Mouse (Mus musculus): ENCODE data around the gene Disp1. TPM values are rescaled to one million over a fixed set of nuclear protein-coding genes. Genes with fewer than 3 reads are reported as not detected.

Gene Disp1
- polyA plus RNA-seq, 1 experiment from 2014 or later = 19.1 TPM

DNA sequence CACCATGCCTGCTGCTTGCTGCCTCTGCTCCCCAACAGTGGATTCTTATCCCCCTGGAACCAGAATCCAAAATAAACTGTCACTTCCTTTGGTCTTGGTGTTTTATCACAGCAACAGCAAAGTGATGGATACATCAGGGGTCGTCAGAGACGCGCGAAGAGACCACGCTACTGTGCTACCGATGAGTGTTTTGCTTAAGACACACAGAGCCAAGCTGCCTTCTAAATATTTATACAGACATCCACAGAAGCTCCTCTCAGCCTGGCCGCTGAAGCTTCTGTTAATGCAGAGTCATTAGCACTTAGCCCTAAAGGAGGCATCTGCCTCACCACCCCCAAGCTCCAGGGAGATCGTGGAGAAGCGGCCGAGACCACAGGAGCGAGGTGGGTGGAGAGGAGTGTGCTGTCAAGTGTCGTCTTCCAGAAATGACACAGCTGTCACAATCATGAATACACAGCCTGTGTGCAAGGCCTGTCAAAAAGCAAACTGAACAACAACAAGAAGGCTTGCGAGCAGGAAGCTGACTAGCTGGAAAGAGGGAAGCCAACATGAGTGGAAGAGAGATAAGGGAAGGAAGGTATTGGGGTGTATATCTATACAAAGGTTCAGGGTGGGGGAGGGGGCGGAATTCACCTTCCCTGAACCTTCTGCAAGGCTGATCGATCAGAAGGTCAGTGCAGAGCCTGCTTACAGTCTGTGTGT is 146.1 kb downstream of the Disp1 start:
- H3K9me3 ChIP-seq = no peaks in the 10 kb centered on the region
- peaks cover 7% of the 10 kb centered on the region for H3K4me1 ChIP-seq
- no peak overlapping the region for H3K9ac ChIP-seq
- no peaks in the 10 kb centered on the region for H3K36me3 ChIP-seq
- no peak overlapping the region for H3K4me3 ChIP-seq
- H3K4me2 ChIP-seq (replicated peaks) = no peak overlapping the region
- no peak for ATAC-seq (ENCODE audit: insufficient number of reproducible peaks, insufficient read depth, low FRiP score, low TSS enrichment)
- no peak overlapping the region for H3K27ac ChIP-seq
- 68% methylated on average over 15 of the region's 15 CpGs for WGBS
- no peaks in the 10 kb centered on the region for H3K27me3 ChIP-seq

DNA sequence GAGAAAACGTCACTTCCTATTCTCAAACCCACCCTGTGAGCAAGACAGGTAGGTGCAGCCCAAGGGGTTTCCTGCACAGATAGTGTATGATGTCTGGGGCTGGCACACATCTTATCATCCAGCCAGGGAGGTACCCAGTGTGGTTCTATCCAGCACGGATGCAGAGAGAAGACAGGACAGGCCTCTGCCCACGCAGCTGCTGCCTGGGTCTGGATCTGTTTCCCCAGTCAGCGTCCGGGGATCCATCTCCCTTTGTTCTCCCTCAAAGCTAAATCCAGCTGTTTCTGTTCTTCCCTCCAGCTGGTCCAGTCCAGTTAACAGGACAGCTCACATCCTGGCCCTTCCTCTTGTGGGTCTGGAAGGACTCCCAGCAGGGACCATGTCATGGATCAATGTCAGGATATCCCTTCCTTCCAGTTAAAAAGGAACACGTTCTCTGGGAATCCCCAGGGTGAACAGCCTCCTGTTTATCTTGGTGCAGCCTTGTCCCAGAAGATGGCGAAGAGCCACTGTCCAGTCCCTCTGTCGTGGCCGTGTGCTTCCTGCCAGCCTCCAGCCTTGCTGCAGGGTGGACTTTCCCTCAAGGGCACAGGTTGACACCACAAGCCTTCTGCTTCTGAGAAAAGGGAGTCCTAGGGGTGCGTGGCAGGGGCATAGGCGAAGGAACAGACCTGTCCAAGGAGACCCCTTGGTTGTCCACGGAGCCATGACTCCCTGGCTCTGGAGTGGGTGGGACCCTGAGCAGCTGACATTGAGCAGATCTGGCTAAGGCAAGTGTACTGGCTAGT is 148.9 kb downstream of the Disp1 start:
- ATAC-seq (ENCODE audit: insufficient number of reproducible peaks, insufficient read depth, low FRiP score, low TSS enrichment) = no peak
- Histone ChIP-seq H3K9ac (no peak overlapping the region), H3K4me1 (peaks cover 7% of the 10 kb centered on the region), H3K27ac (no peak overlapping the region), H3K36me3 (no peaks in the 10 kb centered on the region), H3K4me2 (replicated peaks) (no peak overlapping the region), H3K9me3 (no peaks in the 10 kb centered on the region), H3K4me3 (no peak overlapping the region), H3K27me3 (no peaks in the 10 kb centered on the region)
- WGBS = 70% methylated on average over 12 of the region's 12 CpGs

- no peak overlapping the region for H3K9ac ChIP-seq
- no peaks in the 10 kb centered on the region for H3K9me3 ChIP-seq
- H3K27me3 ChIP-seq = no peaks in the 10 kb centered on the region
- 79% methylated on average over 8 of the region's 8 CpGs for WGBS
- H3K4me2 ChIP-seq (replicated peaks) = no peak overlapping the region
- H3K4me1 ChIP-seq = peaks cover 7% of the 10 kb centered on the region
- ATAC-seq (ENCODE audit: insufficient number of reproducible peaks, insufficient read depth, low FRiP score, low TSS enrichment) = no peak
- no peak overlapping the region for H3K4me3 ChIP-seq
- no peak overlapping the region for H3K27ac ChIP-seq
- no peaks in the 10 kb centered on the region for H3K36me3 ChIP-seq
Observed at GRCm38 (mm10) chr1:183069954-183070649, 151.2 kb downstream of the Disp1 start.

GRCm38 (mm10) chr1:183067807-183068206 is 153.5 kb downstream of the Disp1 start:
- 82% methylated on average over 7 of the region's 7 CpGs for WGBS

GRCm38 (mm10) chr1:183066981-183067380 is 154.3 kb downstream of the Disp1 start:
- Histone ChIP-seq H3K27me3 (no peaks in the 10 kb centered on the region), H3K4me2 (replicated peaks) (no peak overlapping the region), H3K4me3 (no peak overlapping the region), H3K27ac (no peak overlapping the region), H3K9me3 (no peaks in the 10 kb centered on the region), H3K4me1 (no peaks in the 10 kb centered on the region), H3K36me3 (no peaks in the 10 kb centered on the region), H3K9ac (no peak overlapping the region)
- ATAC-seq (ENCODE audit: insufficient number of reproducible peaks, insufficient read depth, low FRiP score, low TSS enrichment) = no peak
- 73% methylated on average over 4 of the region's 4 CpGs for WGBS

More at GRCm38 (mm10) chr1:183067807-183068206, 153.5 kb downstream of the Disp1 start:
- H3K9ac ChIP-seq = no peak overlapping the region
- no peak for ATAC-seq (ENCODE audit: insufficient number of reproducible peaks, insufficient read depth, low FRiP score, low TSS enrichment)
- H3K9me3 ChIP-seq = no peaks in the 10 kb centered on the region
- no peaks in the 10 kb centered on the region for H3K27me3 ChIP-seq
- H3K36me3 ChIP-seq = no peaks in the 10 kb centered on the region
- no peak overlapping the region for H3K27ac ChIP-seq
- H3K4me3 ChIP-seq = no peak overlapping the region
- H3K4me1 ChIP-seq = peaks cover 7% of the 10 kb centered on the region
- H3K4me2 ChIP-seq (replicated peaks) = no peak overlapping the region

DNA sequence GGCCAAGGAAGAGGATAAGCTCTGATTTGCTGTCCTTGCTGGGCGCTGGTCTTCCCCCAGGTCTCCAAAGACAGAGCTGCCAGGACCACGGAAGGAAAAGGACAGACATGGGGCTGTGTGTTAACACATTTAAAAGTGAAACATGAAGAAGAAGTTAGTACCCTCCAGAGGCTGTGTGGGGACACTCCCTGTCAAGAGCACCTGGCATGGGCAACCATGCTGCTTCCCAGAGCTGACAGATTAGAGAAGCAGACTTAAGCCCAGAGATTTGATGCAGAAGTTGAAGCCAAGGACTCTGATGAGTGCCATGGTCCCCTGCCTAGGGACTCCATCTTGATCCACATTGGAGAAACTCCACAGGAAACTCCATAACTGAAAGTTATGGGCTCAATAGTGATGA is 160.7 kb downstream of the Disp1 start:
- ATAC-seq (ENCODE audit: insufficient number of reproducible peaks, insufficient read depth, low FRiP score, low TSS enrichment) = no peak
- Histone ChIP-seq H3K9me3 (no peaks in the 10 kb centered on the region), H3K27me3 (no peaks in the 10 kb centered on the region), H3K4me2 (replicated peaks) (no peak overlapping the region), H3K9ac (no peak overlapping the region), H3K4me1 (0 out of 2 replicates have a peak, but pooled peaks cover 6% of the 10 kb centered on the region), H3K27ac (no peak overlapping the region), H3K4me3 (no peak overlapping the region), H3K36me3 (no peaks in the 10 kb centered on the region)
- WGBS = 91% methylated on average over 2 of the region's 2 CpGs

GRCm38 (mm10) chr1:183056289-183056655 is 165.1 kb downstream of the Disp1 start:
- WGBS = 36% methylated on average over 3 of the region's 3 CpGs
- H3K36me3 ChIP-seq = no peaks in the 10 kb centered on the region

GRCm38 (mm10) chr1:183055608-183056288 is 165.6 kb downstream of the Disp1 start:
- ATAC-seq (ENCODE audit: insufficient number of reproducible peaks, insufficient read depth, low FRiP score, low TSS enrichment) = no peak
- Histone ChIP-seq H3K4me3 (no peak overlapping the region), H3K27ac (no peak overlapping the region), H3K4me1 (peaks cover 11% of the 10 kb centered on the region; the same call in 1 of the 2 replicates), H3K9ac (no peak overlapping the region), H3K4me2 (replicated peaks) (no peak overlapping the region), H3K36me3 (no peaks in the 10 kb centered on the region), H3K9me3 (no peaks in the 10 kb centered on the region), H3K27me3 (no peaks in the 10 kb centered on the region)
- 63% methylated on average over 2 of the region's 2 CpGs for WGBS

More at GRCm38 (mm10) chr1:183056289-183056655, 165.1 kb downstream of the Disp1 start:
- Histone ChIP-seq H3K27me3 (no peaks in the 10 kb centered on the region), H3K4me3 (no peak overlapping the region), H3K4me1 (peaks cover 11% of the 10 kb centered on the region; the same call in 1 of the 2 replicates), H3K9ac (no peak overlapping the region), H3K9me3 (no peaks in the 10 kb centered on the region), H3K27ac (no peak overlapping the region), H3K4me2 (replicated peaks) (no peak overlapping the region)
- ATAC-seq (ENCODE audit: insufficient number of reproducible peaks, insufficient read depth, low FRiP score, low TSS enrichment) = no peak

- Histone ChIP-seq H3K4me3 (no peak overlapping the region), H3K4me2 (replicated peaks) (no peak overlapping the region), H3K27ac (no peak overlapping the region), H3K9ac (no peak overlapping the region), H3K9me3 (no peaks in the 10 kb centered on the region), H3K27me3 (no peaks in the 10 kb centered on the region), H3K4me1 (peaks cover 20% of the 10 kb centered on the region), H3K36me3 (no peaks in the 10 kb centered on the region)
- 73% methylated on average over 7 of the region's 7 CpGs for WGBS
- ATAC-seq (ENCODE audit: insufficient number of reproducible peaks, insufficient read depth, low FRiP score, low TSS enrichment) = no peak
Observed at GRCm38 (mm10) chr1:183052663-183053062, 168.7 kb downstream of the Disp1 start.

DNA sequence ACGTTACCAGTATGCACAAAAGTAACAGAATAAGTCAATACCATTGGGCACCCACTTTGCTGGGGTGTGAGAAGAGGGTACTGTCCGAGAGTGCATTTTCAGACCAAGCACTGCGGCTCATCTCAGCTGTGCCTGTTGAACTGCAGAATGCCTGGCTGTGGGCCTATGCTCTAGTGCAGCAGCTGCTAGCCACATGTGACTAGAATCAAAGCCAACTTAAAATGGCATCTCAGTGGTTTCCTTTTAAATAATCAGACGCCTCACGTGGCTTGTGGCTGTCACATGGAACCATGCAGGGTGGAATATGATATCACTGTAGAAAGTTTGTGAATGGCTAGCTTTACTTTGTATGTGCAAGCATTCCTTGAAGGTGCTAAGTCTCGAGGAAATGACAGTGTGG is 172.0 kb downstream of the Disp1 start:
- WGBS = 46% methylated on average over 6 of the region's 6 CpGs
- H3K4me2 ChIP-seq (replicated peaks) = no peak overlapping the region
- H3K4me3 ChIP-seq = no peak overlapping the region
- ATAC-seq (ENCODE audit: insufficient number of reproducible peaks, insufficient read depth, low FRiP score, low TSS enrichment) = no peak
- H3K27me3 ChIP-seq = no peaks in the 10 kb centered on the region
- H3K36me3 ChIP-seq = no peaks in the 10 kb centered on the region
- H3K4me1 ChIP-seq = peaks cover 25% of the 10 kb centered on the region
- H3K27ac ChIP-seq = peak overlapping the region; percentile 50; the same call in 1 of the 2 replicates
- no peaks in the 10 kb centered on the region for H3K9me3 ChIP-seq
- no peak overlapping the region for H3K9ac ChIP-seq

- H3K27ac ChIP-seq = no peak overlapping the region
- H3K27me3 ChIP-seq = 0 out of 2 replicates have a peak, but pooled peaks cover 4% of the 10 kb centered on the region
- WGBS = 64% methylated on average over 5 of the region's 5 CpGs
- peaks cover 35% of the 10 kb centered on the region for H3K4me1 ChIP-seq
- ATAC-seq (ENCODE audit: insufficient number of reproducible peaks, insufficient read depth, low FRiP score, low TSS enrichment) = no peak
- no peak overlapping the region for H3K4me2 ChIP-seq (replicated peaks)
- no peak overlapping the region for H3K9ac ChIP-seq
- no peaks in the 10 kb centered on the region for H3K36me3 ChIP-seq
- H3K4me3 ChIP-seq = no peak overlapping the region
- H3K9me3 ChIP-seq = no peaks in the 10 kb centered on the region
Observed at GRCm38 (mm10) chr1:183047913-183048523, 173.3 kb downstream of the Disp1 start.
